Mouse (Mus musculus): ENCODE results near the gene Npas3.

Npas3 gene

DNA sequence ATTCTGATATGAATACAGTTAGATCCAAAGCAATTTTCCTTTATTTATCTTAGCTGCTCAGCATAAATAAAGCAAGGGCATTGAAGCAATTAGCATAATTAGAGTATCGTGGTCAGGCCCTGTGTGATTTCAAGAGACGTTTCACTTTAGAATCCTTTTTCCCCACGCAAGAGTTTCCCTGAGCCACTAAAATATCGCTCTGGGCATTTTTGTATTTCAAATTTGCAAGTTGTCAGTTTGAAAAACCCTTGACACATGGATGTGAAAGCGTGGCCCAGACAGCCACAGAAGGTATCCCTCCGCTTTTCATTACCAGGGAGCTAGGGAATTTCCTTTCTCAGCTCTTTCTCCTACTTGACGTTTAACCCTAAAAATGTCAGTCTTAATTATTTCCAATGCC is 553.9 kb downstream of the Npas3 start:
- DNase-seq (ENCODE audit: low read depth), result no peak

DNA sequence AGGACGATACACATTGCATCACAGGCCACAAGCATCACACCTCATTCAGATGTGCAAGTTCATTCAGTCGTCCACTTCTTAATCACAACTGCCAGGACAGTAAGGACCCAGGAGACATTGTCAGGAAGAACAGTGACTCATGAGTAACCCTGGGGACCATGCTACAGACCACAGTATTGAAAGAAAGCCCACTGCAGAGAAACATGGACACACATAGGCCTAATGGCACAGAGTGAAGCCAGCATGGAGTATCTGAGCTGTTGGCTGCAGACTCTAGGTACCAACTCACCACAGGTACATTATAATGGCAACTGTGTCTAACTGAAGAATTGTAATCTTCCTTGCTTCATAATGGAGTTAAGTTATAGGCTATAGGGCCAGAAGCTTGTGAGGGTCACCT is 561.6 kb downstream of the Npas3 start:
- no peak for DNase-seq (ENCODE audit: low read depth)

DNA sequence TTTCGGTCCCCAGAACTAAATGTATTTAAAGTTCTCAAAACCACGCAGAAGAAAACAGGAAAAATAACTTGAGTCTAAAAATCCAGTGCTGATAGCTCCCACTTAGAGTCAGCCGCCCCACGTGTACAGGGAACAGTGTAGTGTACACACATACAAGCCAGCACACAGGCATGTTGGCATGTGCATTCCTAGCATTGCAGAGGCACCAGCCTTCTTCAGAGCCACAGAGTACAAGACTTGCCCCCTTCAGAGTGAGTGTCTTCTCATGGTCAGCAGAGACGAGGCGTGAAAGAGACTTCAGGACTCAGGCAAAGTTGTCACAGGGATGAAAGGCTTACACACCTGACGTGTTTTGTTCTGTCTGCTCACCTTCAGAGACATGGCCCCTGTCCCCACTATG is 565.8 kb downstream of the Npas3 start:
- no peak for DNase-seq (ENCODE audit: low read depth)

DNA sequence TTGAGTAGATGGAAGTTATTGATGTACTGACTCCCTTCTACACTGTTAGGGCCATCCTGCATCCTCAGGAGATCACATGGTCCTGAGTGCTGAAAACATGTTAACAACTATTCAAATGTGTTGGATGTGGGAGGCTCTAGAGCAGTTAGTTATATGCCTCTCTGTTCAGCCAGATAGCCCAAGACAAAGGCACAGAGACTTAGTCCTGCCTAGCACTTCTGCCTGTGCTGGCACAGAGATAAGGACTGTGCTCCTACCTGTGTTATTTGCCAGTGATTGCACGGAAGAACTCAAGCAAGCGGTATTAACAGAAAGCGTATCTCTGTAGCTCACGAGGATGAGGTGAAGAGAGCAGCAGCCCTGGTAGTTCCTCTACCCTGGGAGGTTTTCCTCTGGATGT is 571.5 kb downstream of the Npas3 start:
- DNase-seq (ENCODE audit: low read depth), result no peak

DNA sequence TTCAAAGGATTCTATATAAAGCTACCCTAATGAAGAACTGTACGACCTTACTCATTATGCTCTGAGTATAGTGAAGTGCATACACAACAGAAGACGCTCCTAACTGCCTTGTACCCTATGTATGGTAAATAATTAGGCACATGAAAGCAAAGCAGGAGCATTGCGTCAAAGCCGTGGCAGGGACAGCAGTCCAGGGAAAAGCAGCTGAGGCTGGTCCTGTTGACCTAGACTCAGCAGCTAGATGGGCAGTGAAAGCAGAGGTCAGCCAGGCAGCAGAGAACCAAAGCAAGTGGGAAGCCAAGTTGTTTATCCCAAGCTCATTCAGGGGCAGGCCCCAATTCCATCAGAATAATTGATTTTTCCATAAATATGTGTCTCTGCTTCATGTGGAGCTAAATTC is 574.4 kb downstream of the Npas3 start:
- no peak for DNase-seq (ENCODE audit: low read depth)

DNA sequence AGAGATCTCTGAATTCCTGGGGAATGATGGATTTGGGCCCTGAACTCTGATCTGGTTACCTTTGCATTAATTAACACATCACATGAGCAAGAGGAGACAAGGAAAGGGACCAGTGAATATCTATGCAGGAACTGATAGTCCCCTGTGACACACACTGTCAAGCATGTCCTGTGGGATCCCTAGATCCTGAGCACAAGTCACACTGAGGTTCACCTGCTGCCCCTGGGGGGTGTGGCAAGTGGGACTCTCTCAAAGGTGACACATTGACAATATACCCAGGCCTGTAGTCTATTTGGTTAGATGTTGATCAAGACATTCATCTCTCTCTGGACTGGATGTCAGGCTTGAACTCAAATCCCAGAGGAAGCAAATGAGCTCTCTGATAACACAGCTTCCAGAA is 576.8 kb downstream of the Npas3 start:
- no peak for DNase-seq (ENCODE audit: low read depth)

DNA sequence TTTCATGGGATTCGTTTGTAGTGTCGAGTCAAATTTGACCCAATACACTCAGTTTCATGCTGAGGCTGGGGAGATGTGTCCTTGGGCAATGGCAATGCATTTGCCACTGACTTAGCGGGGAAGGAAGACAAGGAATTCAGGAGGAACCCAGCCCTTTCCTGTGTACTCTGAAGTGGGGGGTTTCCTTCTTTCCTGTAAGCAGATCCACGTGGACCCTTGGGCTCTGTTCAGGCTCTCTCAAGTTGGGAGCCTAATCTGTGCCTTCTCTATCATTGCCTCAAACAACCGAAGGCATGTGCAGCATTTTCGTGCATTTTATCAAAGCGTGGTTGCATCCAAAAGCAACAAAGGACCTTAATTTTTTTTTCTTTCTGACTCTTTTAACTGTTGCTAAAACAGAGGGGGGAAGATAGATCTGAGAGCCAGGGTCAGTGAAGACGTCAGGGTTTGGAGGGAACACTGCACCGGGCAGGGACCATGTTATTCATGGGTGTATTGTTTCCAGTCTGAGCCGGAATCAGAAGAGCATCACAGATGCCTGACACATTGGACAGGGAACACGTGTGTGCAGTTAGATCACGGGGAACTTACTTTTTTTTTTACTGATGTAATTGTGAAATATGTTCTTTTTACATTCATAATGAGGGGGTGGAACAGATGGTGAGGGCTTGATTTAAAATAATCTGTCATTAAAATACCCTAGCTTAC is 577.6 kb downstream of the Npas3 start:
- DNase-seq (ENCODE audit: low read depth), result no peak

DNA sequence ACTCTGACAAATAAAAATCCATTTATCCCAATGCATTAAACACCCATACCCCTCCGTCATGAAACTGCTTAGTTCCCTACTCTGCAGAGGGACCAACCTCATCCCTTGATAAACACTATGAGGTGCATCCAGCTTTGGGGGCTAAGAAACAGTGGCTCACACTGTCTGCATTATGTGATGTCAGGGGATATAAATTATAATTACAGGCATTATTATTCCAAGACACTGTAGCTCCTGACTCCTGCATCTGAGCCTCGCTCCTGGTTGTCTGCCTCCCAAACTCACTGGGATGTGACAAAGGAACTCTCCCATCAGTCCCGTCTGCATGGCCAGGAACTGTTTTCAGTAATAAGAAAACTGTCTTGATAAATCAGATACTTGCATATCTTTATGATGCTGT is 578.3 kb downstream of the Npas3 start:
- no peak for DNase-seq (ENCODE audit: low read depth)

DNA sequence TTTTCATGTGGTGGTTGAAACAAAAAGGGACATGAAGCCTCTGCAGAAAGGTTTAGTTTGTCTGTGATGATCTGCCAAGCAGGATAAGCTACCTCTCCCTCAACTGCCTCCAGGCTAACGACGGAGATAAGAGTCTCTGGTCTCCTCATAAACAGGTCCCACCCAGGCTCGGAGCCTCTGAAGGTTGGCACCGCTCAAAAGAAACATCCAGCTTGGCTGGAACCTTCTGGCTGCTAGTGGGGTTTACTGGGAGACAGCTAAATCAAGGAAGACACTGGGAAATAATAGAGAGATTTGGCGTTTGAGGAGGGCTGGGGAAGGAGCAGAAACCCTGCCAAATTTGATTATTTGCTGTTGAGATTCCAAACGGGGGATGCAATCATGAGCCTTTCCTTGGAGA is 584.1 kb downstream of the Npas3 start:
- DNase-seq (ENCODE audit: low read depth), result no peak

DNA sequence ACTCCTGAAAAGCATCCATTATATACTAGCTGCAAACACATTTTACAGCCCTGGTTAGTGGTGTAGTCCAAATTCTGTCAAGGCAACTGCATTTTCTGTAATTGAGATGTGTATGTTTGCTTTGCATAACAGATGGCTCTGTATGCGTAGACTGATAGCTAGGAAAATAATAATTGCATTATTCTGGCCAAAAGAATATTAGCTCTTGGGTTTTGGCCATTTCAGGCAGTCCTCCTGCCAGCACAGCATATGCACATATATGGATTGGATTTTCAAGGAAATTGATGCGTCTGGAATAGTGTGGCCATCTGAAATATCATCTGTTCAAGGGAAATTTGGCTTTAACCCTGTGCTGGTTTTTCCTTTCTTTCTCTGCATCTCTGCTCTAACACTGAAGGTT is 584.9 kb downstream of the Npas3 start:
- DNase-seq (ENCODE audit: low read depth), result no peak

DNA sequence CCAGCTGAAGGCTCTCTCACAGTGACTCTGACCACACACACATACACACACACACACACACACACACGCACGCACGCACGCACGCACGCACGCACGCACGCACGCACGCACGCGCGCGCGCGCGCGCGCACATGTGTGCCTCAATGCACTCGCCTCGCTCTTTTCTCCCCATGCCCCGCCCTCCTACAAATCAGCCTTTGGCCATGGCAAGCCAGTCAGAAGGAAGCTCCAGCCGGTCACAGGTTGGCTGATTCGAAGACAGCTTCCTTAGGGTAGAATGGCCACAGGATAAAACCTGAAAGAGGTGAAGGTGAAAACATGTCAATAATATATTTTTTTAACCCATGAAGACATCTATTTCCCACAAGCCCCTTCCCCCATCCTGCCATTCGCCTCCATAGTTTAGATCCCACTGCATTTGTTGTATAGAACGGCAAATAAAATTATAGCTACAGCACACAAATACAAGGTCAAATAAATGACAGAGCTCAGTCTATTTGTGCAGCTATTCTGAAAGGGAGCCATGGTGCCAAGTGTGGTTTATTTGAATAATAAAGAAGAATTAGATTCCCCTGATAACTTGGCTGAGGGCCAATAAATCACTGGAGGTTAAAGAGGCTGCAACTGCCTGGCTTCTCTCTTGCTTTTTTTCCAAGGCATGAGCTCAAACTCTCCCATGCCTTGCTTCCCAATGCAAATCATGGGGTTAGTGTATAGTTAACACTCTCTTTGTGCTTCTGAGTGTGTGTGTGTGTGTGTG is 587.7 kb downstream of the Npas3 start:
- DNase-seq (ENCODE audit: low read depth), result no peak

DNA sequence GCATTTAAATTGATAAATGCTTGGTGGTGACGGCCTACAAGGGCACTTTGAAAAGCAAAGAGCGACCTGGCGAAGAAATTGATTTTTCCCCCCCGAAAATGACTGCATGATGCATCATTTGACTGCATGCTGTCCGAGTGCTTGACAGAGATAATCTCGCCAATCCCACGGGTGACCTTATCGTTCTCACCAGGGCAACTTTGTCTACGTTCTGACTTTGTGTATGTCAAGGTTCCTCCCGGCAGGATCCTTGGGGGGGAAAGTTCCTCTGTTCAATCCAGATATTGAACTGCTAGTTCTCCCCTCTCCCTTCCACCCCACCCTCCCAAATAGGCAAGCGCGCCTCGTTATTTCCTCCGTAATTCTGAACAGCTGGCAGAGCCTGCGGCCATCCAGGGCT is 588.9 kb downstream of the Npas3 start:
- DNase-seq (ENCODE audit: low read depth), result no peak

DNA sequence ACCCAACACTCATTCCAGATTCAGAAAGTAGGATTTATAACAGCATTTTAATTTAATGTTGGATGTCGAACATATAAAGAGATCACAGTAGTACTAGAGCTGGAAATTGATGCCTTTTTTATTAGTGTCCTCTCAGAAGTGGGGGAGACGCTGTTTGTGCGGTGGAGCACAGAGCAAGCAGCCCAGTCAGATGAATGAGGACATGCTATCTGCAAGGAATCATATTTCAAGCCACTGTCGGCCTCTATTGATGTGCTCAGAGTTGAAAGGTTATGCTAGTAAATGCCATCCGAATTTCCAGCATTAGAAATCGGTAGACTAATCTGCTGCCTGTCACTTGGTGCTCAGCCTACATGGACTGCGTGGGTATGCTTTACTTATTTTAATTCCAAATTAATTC is 590.1 kb downstream of the Npas3 start:
- no peak for DNase-seq (ENCODE audit: low read depth)

DNA sequence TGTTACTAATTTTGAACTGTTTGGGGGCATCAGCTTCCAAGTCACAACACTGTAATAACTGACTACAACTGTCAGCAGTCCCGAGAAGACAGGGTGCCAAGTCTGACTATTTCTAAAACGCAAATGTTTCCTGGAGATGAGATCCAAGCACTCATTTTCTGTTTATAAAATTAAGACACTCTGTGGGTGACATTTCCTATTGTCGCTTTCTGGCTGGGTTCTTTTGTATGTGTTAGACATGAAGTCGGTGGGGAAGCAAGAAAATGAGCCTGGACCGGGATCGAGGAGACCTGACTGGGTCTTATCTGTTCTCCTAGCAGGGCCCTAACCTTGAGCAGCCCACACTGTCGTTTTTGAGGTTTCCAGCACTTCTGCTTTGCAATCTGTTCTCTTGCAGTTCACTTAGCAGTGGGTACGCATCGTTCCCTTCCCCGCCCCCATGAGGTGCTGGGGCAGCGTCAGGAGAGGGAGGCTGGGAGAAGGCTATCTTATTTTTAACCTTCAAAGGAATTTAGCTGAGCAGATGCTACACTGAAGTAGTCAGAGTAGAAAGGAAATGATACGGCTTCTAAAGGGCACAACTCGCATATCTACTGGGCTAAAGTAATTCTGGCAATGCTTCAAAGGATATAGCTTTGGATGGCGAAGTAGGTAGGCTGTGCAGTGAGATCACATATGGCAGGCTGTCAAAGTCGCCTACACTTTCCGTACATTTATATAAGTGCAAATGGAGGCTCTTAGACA is 593.6 kb downstream of the Npas3 start:
- no peak for DNase-seq (ENCODE audit: low read depth)

DNA sequence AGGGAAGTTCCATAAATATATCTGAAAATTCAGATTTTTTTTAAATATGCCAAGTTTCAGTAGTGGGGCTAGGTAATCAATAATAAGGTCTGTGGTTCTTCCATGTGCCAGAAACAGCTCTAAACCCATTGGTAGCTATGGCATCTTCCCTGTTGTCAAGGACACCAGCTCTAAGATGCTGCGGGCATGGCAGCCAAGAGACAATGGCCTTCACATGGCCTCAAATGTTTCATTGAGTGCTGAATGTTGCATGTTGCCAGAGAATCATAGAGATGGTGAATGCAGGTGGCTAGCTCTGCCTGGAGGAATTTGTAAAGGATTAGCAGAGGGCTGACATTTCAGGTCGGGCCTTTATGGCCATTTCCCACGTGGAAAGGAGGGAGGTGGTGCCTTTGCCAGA is 595.1 kb downstream of the Npas3 start:
- no peak for DNase-seq (ENCODE audit: low read depth)

DNA sequence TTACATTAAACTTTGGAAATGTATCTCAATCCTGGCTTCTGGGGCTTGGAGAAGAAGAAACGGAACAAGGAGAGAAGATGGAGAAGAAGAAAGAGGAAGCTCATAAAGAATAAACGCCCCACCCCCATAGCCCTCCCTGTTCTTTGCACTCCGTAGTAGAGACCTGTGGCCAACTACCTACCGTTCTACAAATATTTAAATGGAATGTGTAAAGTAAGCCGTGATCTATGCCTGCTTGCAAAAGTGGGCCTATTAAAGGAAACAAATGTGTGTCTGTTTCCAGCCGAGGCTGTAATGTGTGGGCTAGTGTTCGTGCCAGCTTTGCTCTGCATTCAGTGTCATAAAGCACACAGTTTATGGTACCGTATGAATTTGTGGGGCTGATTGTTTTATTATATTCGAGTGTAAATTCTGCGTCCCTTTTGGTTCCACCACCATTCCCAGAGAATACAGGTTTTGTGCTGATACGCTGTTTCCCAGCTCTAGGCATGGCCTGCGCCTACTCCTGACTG is 597.7 kb downstream of the Npas3 start:
- DNase-seq (ENCODE audit: low read depth), result no peak

DNA sequence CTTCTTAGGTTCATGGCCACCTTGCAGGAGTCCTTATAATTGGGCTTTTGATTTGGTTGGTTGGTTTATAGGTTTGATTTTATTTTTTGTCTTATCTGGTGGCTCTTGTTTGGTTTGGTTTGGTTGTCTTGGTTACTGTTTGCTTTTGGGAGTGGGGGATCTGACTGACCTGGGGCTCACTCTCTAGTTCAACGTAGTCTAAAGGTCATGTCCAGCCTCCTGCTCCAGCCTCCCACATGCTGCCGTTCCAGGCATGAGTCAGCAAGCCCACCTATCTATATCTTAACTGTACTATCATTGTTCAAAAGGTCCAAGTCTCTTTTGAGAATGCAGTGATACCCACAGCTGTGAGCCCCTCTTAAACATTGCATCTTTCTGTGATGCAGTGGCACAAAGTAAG is 600.8 kb downstream of the Npas3 start:
- DNase-seq (ENCODE audit: low read depth), result no peak

DNA sequence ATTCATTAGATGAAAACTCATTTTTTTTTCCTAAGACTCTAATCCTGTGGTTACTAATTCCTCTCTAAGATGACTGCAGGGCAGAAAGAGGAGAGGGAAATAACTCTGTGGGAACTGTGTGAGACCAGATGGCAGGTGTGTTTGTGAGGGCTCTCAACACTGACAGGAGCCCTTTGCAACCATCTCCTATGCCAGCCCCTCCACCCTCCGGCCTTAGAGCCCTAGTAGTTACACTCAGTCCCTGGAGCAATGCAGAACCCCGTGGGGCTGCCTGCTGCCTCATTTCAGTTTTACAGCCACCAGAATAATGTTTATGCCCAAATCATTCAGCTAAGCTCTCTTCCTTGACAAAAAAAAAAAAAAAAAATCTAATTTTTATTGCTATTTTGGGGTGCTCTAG is 604.0 kb downstream of the Npas3 start:
- DNase-seq (ENCODE audit: low read depth), result no peak

DNA sequence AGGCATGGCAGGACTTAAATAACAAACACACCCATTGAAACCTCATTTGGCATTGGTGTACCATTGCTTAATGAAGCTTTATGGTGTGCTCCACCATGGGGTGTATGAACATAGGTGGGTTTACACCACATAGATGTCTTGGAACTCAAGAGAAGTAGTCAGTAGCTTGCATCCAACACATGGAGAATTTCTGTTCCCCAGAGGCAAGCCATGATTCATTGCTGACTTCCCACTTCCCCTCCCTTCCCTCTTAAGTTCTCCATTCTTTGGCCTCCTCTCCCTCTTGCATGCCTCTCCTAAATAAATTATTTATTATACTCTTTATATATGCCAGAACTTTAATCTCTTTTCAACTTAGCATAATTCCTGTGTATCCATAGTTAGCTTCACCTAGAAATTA is 611.7 kb downstream of the Npas3 start:
- DNase-seq (ENCODE audit: low read depth), result no peak

DNA sequence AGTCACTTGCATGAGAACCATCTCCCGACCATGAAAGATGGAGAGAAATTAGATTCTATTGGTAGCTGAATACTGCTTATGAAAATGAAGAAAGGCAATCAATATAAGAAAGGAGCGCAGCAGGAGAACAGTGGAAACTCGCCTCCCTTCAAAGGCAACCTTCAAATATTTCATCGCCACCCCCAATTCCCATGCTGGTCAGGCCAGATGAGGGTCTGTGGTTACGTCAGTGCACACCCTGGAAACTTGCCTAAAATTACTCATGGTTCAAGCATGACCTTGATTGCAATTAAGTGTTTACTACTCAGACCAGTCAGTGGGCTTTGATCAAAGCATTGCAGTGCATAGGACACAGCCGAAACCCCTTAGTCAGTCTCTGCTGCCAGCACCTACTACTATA is 613.8 kb downstream of the Npas3 start:
- no peak for DNase-seq (ENCODE audit: low read depth)

DNA sequence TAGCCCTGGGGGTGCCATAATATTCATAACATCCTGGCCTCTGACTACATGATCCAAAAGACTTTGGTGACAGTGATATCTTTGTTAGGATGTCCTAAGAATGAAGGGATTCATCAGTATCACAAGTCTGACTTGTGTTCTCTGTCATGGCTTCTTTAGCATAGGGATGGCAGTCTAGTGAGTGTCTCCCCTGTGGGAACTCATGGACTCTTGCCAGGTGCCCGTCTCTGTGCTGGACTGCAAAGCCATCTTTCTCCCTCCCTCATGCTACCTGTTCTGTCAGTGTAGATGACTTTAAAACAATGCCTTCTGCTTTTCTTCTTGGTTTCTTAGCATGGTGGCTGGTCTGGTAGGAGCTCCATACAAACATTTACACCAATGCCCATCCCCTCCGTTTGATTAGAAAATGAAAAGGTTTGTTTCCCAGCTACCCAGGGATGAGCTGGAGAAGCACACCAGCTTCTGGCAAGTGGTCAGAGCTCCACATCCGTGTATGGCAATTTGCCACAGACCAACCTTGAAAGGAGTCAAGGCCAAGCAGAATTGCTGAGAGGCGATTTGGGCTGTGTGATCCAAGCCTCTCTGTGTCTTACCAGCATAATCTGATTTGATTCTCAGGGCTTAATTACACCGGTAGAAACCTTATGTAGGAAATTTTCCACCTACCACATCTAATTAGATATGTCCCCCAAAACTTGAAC is 616.1 kb downstream of the Npas3 start:
- DNase-seq (ENCODE audit: low read depth), result no peak

DNA sequence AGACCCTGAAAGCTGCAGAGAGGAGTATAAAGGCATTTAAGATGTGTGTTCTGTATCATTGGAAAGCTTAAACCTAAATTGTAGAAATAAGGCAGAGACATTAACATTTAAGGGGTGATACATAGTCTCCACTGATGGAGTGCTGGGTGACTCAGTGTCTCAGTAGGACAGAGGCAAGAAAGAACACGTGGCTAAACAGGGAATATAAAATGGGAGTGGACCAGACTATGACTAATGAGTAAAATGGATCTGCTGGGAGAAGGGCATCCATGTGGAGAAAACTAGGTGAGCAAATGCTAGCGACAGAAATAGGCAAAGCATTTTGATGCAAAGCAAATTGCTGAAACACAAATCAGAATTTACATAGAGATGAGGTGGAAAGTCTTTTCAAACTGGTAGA is 617.2 kb downstream of the Npas3 start:
- no peak for DNase-seq (ENCODE audit: low read depth)

Data from 416B (cell line).